Mouse (Mus musculus) G1E (cell line): Measurements from ENCODE around the gene Apol7a.
"Not testable (repeated sequence)": the region's sequence is repeated elsewhere in the genome, so short reads cannot be mapped to it uniquely, and the experiment has no call there.

ENCODE experiments used
- CTCF ChIP-seq: IDR thresholded peaks from 2 replicates; pipeline ENCODE4 v1.5.1; 2012; ENCODE audit warnings: low read depth, low read length, inconsistent platforms, mixed read lengths
- GATA1 ChIP-seq: IDR thresholded peaks from 2 replicates; pipeline ENCODE4 v1.6.1; 2012; ENCODE audit warnings: borderline replicate concordance, low read length, inconsistent platforms, mixed read lengths
- TAL1 ChIP-seq: conservative IDR thresholded peaks from 2 replicates; pipeline ENCODE4 v1.6.1; 2012; ENCODE audit warnings: low read depth, low read length, inconsistent platforms, mixed read lengths

DNA sequence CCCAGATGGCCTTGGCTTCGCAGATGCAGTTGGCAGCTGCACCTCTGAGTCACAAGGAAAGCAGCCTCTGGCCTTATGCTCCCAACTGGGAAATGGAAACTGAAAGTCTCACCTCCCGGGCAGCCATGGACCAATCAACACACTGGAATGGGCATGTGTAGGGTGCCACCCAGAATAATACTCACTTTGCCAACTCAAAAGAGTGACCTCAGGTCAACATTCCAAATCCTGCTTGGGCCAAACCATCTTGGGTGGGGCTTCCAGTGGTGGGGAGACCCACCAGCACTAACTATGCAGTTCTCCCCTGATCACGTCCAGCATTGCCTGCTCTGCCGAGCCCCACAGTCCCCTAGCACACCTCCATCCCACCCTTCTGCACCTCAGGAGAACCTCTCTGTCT, 12.1 kb upstream of the Apol7a start, which contains the start of gene Apol9a:
- not testable (repeated sequence) for TF ChIP-seq CTCF, TAL1, GATA1
